Mouse (Mus musculus) cerebellum, adult 2 months (tissue): ENCODE results near the gene Car5a.

Experiments
- CTCF ChIP-seq: fragments of 200-500 bp; IDR thresholded peaks from 2 replicates; pipeline ENCODE4 v1.5.1; 2011; ENCODE audit warnings: low read depth, mild to moderate bottlenecking, control low read depth, low read length, moderate library complexity, borderline replicate concordance; ENCODE audit not compliant: insufficient read depth
- POLR2A ChIP-seq: fragments of 200-500 bp; IDR thresholded peaks from 2 replicates; pipeline ENCODE4 v1.6.1; 2011; ENCODE audit warnings: low read length, control low read depth, borderline replicate concordance; ENCODE audit not compliant: insufficient read depth

- TF ChIP-seq POLR2A (no peak), CTCF (no peak)
Measured at GRCm38 (mm10) chr8:121901498-121902236, 43.0 kb downstream of the Car5a start.
